In genomic region chr4:148950487-148950886, GRCm38 (mm10) we compare ENCODE assay signal across 10 mouse cellular contexts.
DNase-seq lines count a peak whose midpoint lies in the region; ATAC-seq and TF ChIP-seq lines count a peak whose summit lies in the region.
"Had no signal": no experiment of that assay in that cellular context is flagged by ENCODE, and none has a peak within 500 bp of the region (broad histone marks: within the 10 kb centered on the region; RNA-seq: fewer than 3 reads in every experiment).

No protein-coding gene starts in this region.

- TF ChIP-seq EP300 in heart, postnatal 0 days (IDR thresholded peaks at IDR 0.05; ENCODE audit: low read depth) = no peak
- TF ChIP-seq EP300 in lung, postnatal 0 days (IDR thresholded peaks at IDR 0.05) = 0 out of 2 replicates have a peak, but pooled peaks have one; percentile 11

- intact Hi-C loops in left cerebral cortex, postnatal 10 days (cut with DNase I) = no loop called here

- H3K4me2 ChIP-seq in heart, embryonic 15.5 days = no peak overlapping the region
- peak overlapping the region; percentile 76; the same call in 1 of the 2 replicates for H3K4me2 ChIP-seq in embryonic facial prominence, embryonic 12.5 days (replicated peaks)
- no peak overlapping the region for H3K4me2 ChIP-seq in heart, postnatal 0 days (ENCODE audit: low read depth, low read length)
- H3K4me2 ChIP-seq in lung, postnatal 0 days (replicated peaks; ENCODE audit: low read depth, low read length) = no peak overlapping the region

- TF ChIP-seq CTCF in heart, postnatal 0 days (IDR thresholded peaks at IDR 0.05; ENCODE audit: low read depth) = no peak
- TF ChIP-seq CTCF in lung, postnatal 0 days (IDR thresholded peaks at IDR 0.05) = peak; percentile 45

- WGBS in heart, embryonic 15.5 days = 49% methylated on average over 6 of the region's 6 CpGs
- 70% methylated on average over 6 of the region's 6 CpGs for WGBS in embryonic facial prominence, embryonic 12.5 days
- WGBS in heart, postnatal 0 days = 51% methylated on average over 6 of the region's 6 CpGs
- 58% methylated on average over 6 of the region's 6 CpGs for WGBS in lung, postnatal 0 days

- H3K27ac ChIP-seq in heart, embryonic 15.5 days = peak overlapping the region; percentile 87
- no peak overlapping the region for H3K27ac ChIP-seq in embryonic facial prominence, embryonic 12.5 days
- H3K27ac ChIP-seq in heart, postnatal 0 days (ENCODE audit: low read depth) = peak overlapping the region; percentile 65
- peak overlapping the region; percentile 51 for H3K27ac ChIP-seq in lung, postnatal 0 days (ENCODE audit: low read length)

- H3K4me3 ChIP-seq in heart, embryonic 15.5 days = no peak overlapping the region
- no peak overlapping the region for H3K4me3 ChIP-seq in embryonic facial prominence, embryonic 12.5 days
- no peak overlapping the region for H3K4me3 ChIP-seq in heart, postnatal 0 days (ENCODE audit: low read depth, low read length)
- H3K4me3 ChIP-seq in lung, postnatal 0 days (ENCODE audit: low read depth, low read length) = no peak overlapping the region
- H3K4me3 ChIP-seq: erythroblast, embryonic 14.5 days had no signal

- peaks cover 47% of the 10 kb centered on the region; the same call in 1 of the 2 replicates for H3K36me3 ChIP-seq in heart, embryonic 15.5 days
- no peaks in the 10 kb centered on the region for H3K36me3 ChIP-seq in embryonic facial prominence, embryonic 12.5 days
- H3K36me3 ChIP-seq in heart, postnatal 0 days (replicated peaks; ENCODE audit: control insufficient read depth, insufficient read depth, low read length) = peaks cover 67% of the 10 kb centered on the region
- H3K36me3 ChIP-seq in lung, postnatal 0 days (ENCODE audit: insufficient read depth, low read length) = peaks cover 20% of the 10 kb centered on the region; the same call in 1 of the 2 replicates

- peaks cover 70% of the 10 kb centered on the region for H3K4me1 ChIP-seq in heart, embryonic 15.5 days (replicated peaks)
- peaks cover 34% of the 10 kb centered on the region for H3K4me1 ChIP-seq in embryonic facial prominence, embryonic 12.5 days
- H3K4me1 ChIP-seq in heart, postnatal 0 days (ENCODE audit: control insufficient read depth, insufficient read depth) = peaks cover 27% of the 10 kb centered on the region
- H3K4me1 ChIP-seq in lung, postnatal 0 days (ENCODE audit: insufficient read depth, low read depth, low read length) = peaks cover 18% of the 10 kb centered on the region

- peaks cover 26% of the 10 kb centered on the region for H3K27me3 ChIP-seq in heart, embryonic 15.5 days
- peaks cover 68% of the 10 kb centered on the region for H3K27me3 ChIP-seq in embryonic facial prominence, embryonic 12.5 days
- H3K27me3 ChIP-seq in heart, postnatal 0 days (ENCODE audit: control insufficient read depth, insufficient read depth, low read length) = peaks cover 13% of the 10 kb centered on the region
- peaks cover 23% of the 10 kb centered on the region; the same call in 1 of the 2 replicates for H3K27me3 ChIP-seq in lung, postnatal 0 days (replicated peaks; ENCODE audit: insufficient read depth, low read length)

- no peak for DNase-seq in heart, adult 11 months
- no peak for DNase-seq in heart, postnatal 0 days (ENCODE audit: low spot score)
- peak; percentile 40 for DNase-seq in lung, postnatal 0 days (ENCODE audit: low spot score)
- DNase-seq in ovary, postnatal 14 days (ENCODE audit: low spot score) = no peak
- DNase-seq in left cerebral cortex, adult 11 months (ENCODE audit: low spot score) = no peak
- DNase-seq in left cerebral cortex, postnatal 10 days (ENCODE audit: extremely low spot score in 1 of 2, low spot score in 2 of 2) = no peak
- DNase-seq: liver, postnatal 0 days had no signal

- no peak for ATAC-seq in heart, embryonic 15.5 days (replicated peaks; ENCODE audit: insufficient number of reproducible peaks, insufficient read depth, low FRiP score, low read depth)
- no peak for ATAC-seq in embryonic facial prominence, embryonic 12.5 days (ENCODE audit: insufficient number of reproducible peaks, insufficient read depth, low FRiP score, low TSS enrichment)
- ATAC-seq in heart, postnatal 0 days (ENCODE audit: insufficient read depth, low read depth) = no peak
- ATAC-seq in lung, postnatal 0 days = peak; percentile 32
- ATAC-seq: liver, postnatal 0 days had no signal

- peak overlapping the region; percentile 0; the same call in 1 of the 2 replicates for H3K9ac ChIP-seq in heart, embryonic 15.5 days
- H3K9ac ChIP-seq in embryonic facial prominence, embryonic 12.5 days = no peak overlapping the region
- no peak overlapping the region for H3K9ac ChIP-seq in heart, postnatal 0 days (replicated peaks; ENCODE audit: low read depth, low read length)
- no peak overlapping the region for H3K9ac ChIP-seq in lung, postnatal 0 days (replicated peaks; ENCODE audit: low read depth)
- H3K9ac ChIP-seq: liver, postnatal 0 days had no signal

- H3K9me3 ChIP-seq in heart, embryonic 15.5 days (replicated peaks) = no peaks in the 10 kb centered on the region
- H3K9me3 ChIP-seq in embryonic facial prominence, embryonic 12.5 days = no peaks in the 10 kb centered on the region
- no peaks in the 10 kb centered on the region for H3K9me3 ChIP-seq in heart, postnatal 0 days (replicated peaks; ENCODE audit: control insufficient read depth, low read length)
- no peaks in the 10 kb centered on the region for H3K9me3 ChIP-seq in lung, postnatal 0 days (ENCODE audit: low read length)
